Mouse (Mus musculus): Measurements from ENCODE around the gene Zfp949. TPM values are rescaled to one million over a fixed set of nuclear protein-coding genes. Genes with fewer than 3 reads are reported as not detected.

Zfp949 gene
- polyA plus RNA-seq, 1 experiment: 0.62 TPM

GRCm38 (mm10) chr9:88521961-88522568 is 25.8 kb upstream of the Zfp949 start:
- peaks cover 25% of the 10 kb centered on the region for H3K36me3 ChIP-seq (ENCODE audit: control insufficient read depth)
- H3K4me1 ChIP-seq (ENCODE audit: control insufficient read depth): peaks cover 41% of the 10 kb centered on the region
- H3K4me3 ChIP-seq (replicated peaks): peak overlapping the region; percentile 76
- no peak for TF ChIP-seq GATA1 (IDR thresholded peaks at IDR 0.05; ENCODE audit: low read length)
- H3K27me3 ChIP-seq (ENCODE audit: control insufficient read depth): no peaks in the 10 kb centered on the region
- no peaks in the 10 kb centered on the region for H3K9me3 ChIP-seq (ENCODE audit: control insufficient read depth, low read length)

- Histone ChIP-seq H3K4me1 (ENCODE audit: control insufficient read depth) (peaks cover 41% of the 10 kb centered on the region), H3K4me3 (replicated peaks) (peak overlapping the region; percentile 76), H3K9me3 (ENCODE audit: control insufficient read depth, low read length) (no peaks in the 10 kb centered on the region), H3K27me3 (ENCODE audit: control insufficient read depth) (no peaks in the 10 kb centered on the region), H3K36me3 (ENCODE audit: control insufficient read depth) (peaks cover 25% of the 10 kb centered on the region)
- TF ChIP-seq TAL1 (IDR thresholded peaks at IDR 0.05; ENCODE audit: low read length): no peak
- TF ChIP-seq GATA1 (IDR thresholded peaks at IDR 0.05; ENCODE audit: low read length): no peak
These were observed 25.1 kb upstream of the Zfp949 start for GRCm38 (mm10) chr9:88522569-88523334.

GRCm38 (mm10) chr9:88523335-88523668 is 24.5 kb upstream of the Zfp949 start:
- H3K4me1 ChIP-seq (ENCODE audit: control insufficient read depth): peaks cover 41% of the 10 kb centered on the region
- H3K9me3 ChIP-seq (ENCODE audit: control insufficient read depth, low read length): no peaks in the 10 kb centered on the region
- H3K27me3 ChIP-seq (ENCODE audit: control insufficient read depth): no peaks in the 10 kb centered on the region
- H3K4me3 ChIP-seq (replicated peaks): peak overlapping the region; percentile 76
- H3K36me3 ChIP-seq (ENCODE audit: control insufficient read depth): peaks cover 25% of the 10 kb centered on the region
- TF ChIP-seq GATA1 (IDR thresholded peaks at IDR 0.05; ENCODE audit: low read length) (no peak), TAL1 (IDR thresholded peaks at IDR 0.05; ENCODE audit: low read length) (no peak)

- Histone ChIP-seq H3K9me3 (ENCODE audit: control insufficient read depth, low read length) (no peaks in the 10 kb centered on the region), H3K4me1 (ENCODE audit: control insufficient read depth) (peaks cover 46% of the 10 kb centered on the region), H3K36me3 (ENCODE audit: control insufficient read depth) (peaks cover 25% of the 10 kb centered on the region), H3K27me3 (ENCODE audit: control insufficient read depth) (no peaks in the 10 kb centered on the region), H3K4me3 (replicated peaks) (no peak overlapping the region)
- TF ChIP-seq GATA1 (IDR thresholded peaks at IDR 0.05; ENCODE audit: low read length) (no peak), TAL1 (IDR thresholded peaks at IDR 0.05; ENCODE audit: low read length) (no peak)
These were observed 23.5 kb upstream of the Zfp949 start for GRCm38 (mm10) chr9:88524367-88524766.

GRCm38 (mm10) chr9:88524796-88525195 is 23.0 kb upstream of the Zfp949 start:
- no peaks in the 10 kb centered on the region for H3K27me3 ChIP-seq (ENCODE audit: control insufficient read depth)
- TF ChIP-seq TAL1 (IDR thresholded peaks at IDR 0.05; ENCODE audit: low read length): no peak
- no peak for TF ChIP-seq GATA1 (IDR thresholded peaks at IDR 0.05; ENCODE audit: low read length)
- H3K4me3 ChIP-seq (replicated peaks): no peak overlapping the region
- H3K9me3 ChIP-seq (ENCODE audit: control insufficient read depth, low read length): no peaks in the 10 kb centered on the region
- H3K4me1 ChIP-seq (ENCODE audit: control insufficient read depth): peaks cover 46% of the 10 kb centered on the region
- H3K36me3 ChIP-seq (ENCODE audit: control insufficient read depth): peaks cover 22% of the 10 kb centered on the region

- peaks cover 42% of the 10 kb centered on the region for H3K4me1 ChIP-seq (ENCODE audit: control insufficient read depth)
- no peak overlapping the region for H3K4me3 ChIP-seq (replicated peaks)
- TF ChIP-seq TAL1 (IDR thresholded peaks at IDR 0.05; ENCODE audit: low read length): no peak
- H3K9me3 ChIP-seq (ENCODE audit: control insufficient read depth, low read length): no peaks in the 10 kb centered on the region
- H3K36me3 ChIP-seq (ENCODE audit: control insufficient read depth): peaks cover 17% of the 10 kb centered on the region
- H3K27me3 ChIP-seq (ENCODE audit: control insufficient read depth): no peaks in the 10 kb centered on the region
These were observed 22.5 kb upstream of the Zfp949 start for GRCm38 (mm10) chr9:88525341-88525740.

GRCm38 (mm10) chr9:88527956-88528355 is 19.9 kb upstream of the Zfp949 start:
- Histone ChIP-seq H3K4me1 (ENCODE audit: control insufficient read depth) (peaks cover 25% of the 10 kb centered on the region), H3K36me3 (ENCODE audit: control insufficient read depth) (no peaks in the 10 kb centered on the region), H3K4me3 (replicated peaks) (no peak overlapping the region), H3K9me3 (ENCODE audit: control insufficient read depth, low read length) (no peaks in the 10 kb centered on the region), H3K27me3 (ENCODE audit: control insufficient read depth) (no peaks in the 10 kb centered on the region)
- TF ChIP-seq GATA1 (IDR thresholded peaks at IDR 0.05; ENCODE audit: low read length) (no peak), TAL1 (IDR thresholded peaks at IDR 0.05; ENCODE audit: low read length) (no peak)

- TF ChIP-seq GATA1 (IDR thresholded peaks at IDR 0.05; ENCODE audit: low read length): no peak
- TF ChIP-seq TAL1 (IDR thresholded peaks at IDR 0.05; ENCODE audit: low read length): no peak
These were observed 19.1 kb upstream of the Zfp949 start for GRCm38 (mm10) chr9:88528736-88529135.

GRCm38 (mm10) chr9:88529571-88529970 is 18.2 kb upstream of the Zfp949 start:
- no peak for TF ChIP-seq GATA1 (IDR thresholded peaks at IDR 0.05; ENCODE audit: low read length)
- TF ChIP-seq TAL1 (IDR thresholded peaks at IDR 0.05; ENCODE audit: low read length): no peak

More at GRCm38 (mm10) chr9:88528736-88529135, 19.1 kb upstream of the Zfp949 start:
- no peak overlapping the region for H3K4me3 ChIP-seq (replicated peaks)
- H3K36me3 ChIP-seq (ENCODE audit: control insufficient read depth): no peaks in the 10 kb centered on the region
- no peaks in the 10 kb centered on the region for H3K9me3 ChIP-seq (ENCODE audit: control insufficient read depth, low read length)
- H3K4me1 ChIP-seq (ENCODE audit: control insufficient read depth): peaks cover 19% of the 10 kb centered on the region
- H3K27me3 ChIP-seq (ENCODE audit: control insufficient read depth): no peaks in the 10 kb centered on the region

More at GRCm38 (mm10) chr9:88529571-88529970, 18.2 kb upstream of the Zfp949 start:
- Histone ChIP-seq H3K4me1 (ENCODE audit: control insufficient read depth) (peaks cover 18% of the 10 kb centered on the region), H3K9me3 (ENCODE audit: control insufficient read depth, low read length) (no peaks in the 10 kb centered on the region), H3K36me3 (ENCODE audit: control insufficient read depth) (no peaks in the 10 kb centered on the region), H3K27me3 (ENCODE audit: control insufficient read depth) (no peaks in the 10 kb centered on the region), H3K4me3 (replicated peaks) (no peak overlapping the region)

Measured in erythroblast, embryonic 14.5 days (primary cell).